Mouse (Mus musculus) mesoderm, embryonic 11.5 days (tissue): ENCODE measurements at regions not wholly inside any gene's neighbourhood (a gene's known extent, or its start where the extent isn't known, plus 50 kb on each side); places are given as distances from the start of the nearest gene placed in this dataset.

Source experiments
- DNase-seq: peaks from one replicate; pipeline ENCODE4 v3.0.0-alpha.2; 2012; ENCODE audit warnings: low read depth, low spot score

DNA sequence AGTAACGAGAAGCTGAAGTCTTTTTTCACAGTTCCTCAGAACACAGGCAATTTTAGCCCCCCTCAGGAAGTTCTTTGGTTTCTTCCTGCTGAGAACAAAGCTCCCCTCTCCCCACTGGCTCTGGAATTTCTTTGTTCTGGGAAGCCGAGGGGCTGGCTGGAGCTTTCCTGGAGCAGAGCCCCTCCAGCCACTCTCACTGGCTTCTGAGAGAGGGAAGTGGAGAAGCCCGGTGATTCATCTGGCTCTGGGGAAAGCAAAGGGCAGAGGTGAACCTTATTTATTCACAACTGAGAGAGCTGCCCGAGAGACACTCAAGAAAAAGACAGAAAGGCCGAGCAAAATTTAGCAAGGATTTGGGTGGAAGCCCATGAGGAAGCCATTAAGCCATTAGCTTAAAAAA, 63.9 kb downstream of the Ddx3x start:
- peak; percentile 89 for DNase-seq

DNA sequence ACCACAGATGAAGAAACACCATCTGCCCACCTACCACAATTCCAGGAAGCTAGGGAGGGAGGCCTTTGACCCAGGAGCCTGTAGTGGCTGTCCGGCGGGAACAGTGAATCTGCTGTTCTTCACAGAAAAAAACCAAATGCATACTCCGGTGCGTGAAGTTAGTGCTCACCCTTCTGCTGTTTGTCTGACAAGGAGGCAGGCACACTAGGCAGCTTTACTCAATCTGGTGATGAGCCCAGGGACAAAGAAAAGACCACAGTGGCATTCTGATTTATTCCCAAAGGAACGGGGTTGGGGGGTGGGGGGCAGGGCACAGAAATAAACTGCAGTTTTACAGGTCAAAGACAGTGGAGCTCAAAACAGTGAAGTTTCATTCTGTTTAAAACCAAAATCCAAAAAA, 64.4 kb downstream of the Ddx3x start:
- DNase-seq = peak; percentile 59

DNA sequence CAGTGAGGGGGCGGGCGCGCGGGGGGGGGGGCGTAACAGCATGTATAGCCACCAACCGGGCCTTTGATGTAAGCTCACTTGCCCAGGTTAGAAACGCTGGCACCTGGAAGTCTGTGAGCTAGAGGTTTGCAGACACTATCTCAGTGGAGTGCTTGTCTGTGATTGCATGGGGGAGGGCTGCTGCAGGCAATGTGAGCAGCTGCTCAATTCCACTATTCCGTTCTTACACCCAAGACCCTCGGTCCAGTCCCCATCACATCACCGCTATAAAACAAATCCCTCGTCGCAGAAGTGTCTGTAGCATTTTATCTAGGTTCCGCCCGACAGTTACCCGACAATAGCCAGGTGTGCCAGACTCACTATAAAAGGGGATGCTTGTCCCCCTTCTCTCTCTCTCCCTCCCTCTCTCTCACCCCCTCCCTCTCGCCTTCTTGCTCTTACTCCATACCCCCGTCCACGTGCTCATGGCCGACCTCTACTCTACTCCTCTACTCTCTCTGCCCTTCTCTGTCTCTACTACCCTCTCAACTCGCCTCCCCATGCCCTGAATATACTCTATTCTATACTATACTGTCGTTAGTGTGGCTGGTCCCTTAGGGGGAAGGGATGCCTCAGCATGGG, 65.4 kb downstream of the Ddx3x start:
- peak; percentile 24 for DNase-seq

DNA sequence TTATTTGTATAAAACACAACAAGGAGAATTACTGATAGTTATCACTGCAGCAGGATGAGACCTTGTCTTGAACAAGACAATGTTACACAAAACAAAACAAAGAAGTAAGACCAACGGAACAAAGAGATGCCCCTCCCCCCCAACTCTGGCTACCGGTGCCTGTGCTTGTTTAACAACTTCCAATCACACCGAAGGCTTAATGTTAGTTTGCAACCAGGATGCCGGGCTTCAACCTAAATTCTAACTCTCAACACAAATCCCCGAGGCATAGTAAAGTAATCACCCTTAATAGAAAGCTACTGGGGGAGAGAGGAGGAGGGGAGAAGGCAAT, 65.9 kb downstream of the Ddx3x start:
- DNase-seq = no peak

DNA sequence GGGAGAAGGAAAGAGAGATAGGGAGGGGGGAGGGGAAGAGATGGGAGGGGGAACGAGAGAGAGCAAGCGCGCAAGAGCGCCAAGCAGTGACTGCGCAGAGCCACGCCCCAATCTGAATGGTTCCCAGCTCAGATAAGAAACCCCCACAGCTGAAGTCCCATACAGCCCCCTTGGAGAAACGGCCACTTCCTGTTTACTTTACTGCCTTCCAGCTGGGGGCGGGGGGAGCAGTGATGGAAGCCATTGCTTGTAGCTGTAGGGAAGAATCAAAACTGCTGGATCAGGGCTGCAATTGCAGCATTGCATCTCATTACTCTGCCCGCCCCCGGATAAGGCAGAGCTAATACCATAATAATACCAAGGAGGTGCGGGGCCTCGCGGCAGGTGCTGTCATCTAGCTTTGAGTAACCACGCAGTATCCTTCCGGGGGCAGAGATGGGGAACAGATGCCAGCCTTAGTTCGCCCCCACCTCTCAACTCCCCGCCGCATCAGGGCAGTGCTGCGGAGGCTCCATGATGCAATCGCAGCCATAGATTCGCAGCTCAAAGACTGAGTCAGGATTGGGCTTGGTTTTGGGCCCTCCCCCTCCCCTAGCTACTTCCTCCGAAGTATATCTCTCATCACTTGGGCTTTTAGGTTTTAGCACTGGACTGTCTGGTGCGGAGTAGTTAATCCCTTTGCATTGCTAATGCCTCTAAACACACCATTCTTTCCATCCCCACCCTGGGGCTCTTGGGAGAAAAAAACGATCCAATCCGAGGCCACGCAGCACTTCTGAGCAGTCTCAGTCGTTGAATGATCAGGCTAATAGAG, 66.5 kb downstream of the Ddx3x start:
- DNase-seq = peak; percentile 86

DNA sequence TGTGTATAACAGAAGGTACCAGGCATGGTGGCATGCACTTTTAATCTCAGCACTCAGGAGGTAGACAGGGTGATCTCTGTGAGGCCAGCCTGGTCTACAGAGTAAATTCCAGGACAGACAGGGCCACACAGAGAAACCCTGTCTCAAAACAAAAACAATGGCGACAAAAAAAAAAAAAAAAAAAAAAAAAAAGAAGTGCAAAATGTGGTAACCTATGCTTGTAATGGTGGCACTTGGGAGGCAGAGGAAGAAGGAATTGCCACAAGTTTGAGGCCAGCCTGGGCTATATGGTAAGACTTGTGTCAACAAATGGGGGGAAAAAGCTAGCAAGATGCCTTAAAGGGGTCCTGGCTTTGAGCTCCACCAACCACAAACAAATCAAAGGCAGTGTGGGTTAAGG, 67.6 kb downstream of the Ddx3x start:
- DNase-seq = no peak

DNA sequence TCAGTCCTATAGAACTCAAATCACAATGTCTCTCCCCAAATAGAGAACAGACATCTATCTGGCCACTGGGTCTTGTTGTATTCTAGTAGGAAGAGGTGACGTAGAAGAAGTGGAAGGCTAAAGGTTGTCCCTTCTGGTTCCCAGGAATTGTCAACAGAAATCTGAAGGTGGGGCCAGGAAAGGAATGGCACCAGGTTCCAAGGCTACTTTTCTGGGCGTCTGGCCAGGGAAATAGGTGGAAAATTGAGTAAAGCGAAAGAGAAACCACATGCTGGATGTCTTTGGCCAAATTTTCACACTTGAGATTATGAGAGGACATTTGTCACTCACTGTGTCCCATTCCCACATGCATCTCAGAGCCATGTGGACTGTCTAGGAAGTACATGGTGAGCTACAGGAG, 69.7 kb downstream of the Ddx3x start:
- DNase-seq = no peak

DNA sequence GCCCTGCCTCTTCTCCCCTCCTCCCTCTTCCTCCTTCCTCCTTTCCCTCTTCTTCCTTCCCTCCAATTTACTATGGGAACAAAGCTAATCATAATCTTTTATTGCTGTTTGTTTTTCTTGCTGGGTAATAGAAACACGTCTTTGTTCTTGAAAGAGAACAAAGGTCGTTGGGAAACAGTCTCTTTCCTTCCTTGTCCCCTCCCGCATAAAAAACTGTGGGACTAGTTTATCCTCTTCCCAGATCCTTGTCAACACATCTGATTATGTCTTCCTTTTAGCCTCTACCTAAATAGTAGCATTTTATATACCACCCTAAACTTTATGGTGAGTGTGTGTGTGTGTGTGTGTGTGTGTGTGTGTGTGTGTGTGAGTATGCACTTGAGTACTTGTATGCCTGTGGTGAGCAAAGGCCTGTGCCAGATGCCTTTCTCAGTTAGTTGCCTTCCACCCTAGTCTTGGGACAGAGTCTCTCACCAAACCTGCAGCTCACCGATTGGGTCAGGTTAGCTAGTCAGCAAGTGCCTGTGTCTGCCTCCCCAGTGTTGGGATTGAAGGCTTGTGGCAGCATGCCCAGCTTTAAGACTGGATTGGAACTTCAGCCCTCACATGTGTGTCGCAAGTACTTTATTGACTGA, 76.5 kb downstream of the Ddx3x start:
- no peak for DNase-seq

DNA sequence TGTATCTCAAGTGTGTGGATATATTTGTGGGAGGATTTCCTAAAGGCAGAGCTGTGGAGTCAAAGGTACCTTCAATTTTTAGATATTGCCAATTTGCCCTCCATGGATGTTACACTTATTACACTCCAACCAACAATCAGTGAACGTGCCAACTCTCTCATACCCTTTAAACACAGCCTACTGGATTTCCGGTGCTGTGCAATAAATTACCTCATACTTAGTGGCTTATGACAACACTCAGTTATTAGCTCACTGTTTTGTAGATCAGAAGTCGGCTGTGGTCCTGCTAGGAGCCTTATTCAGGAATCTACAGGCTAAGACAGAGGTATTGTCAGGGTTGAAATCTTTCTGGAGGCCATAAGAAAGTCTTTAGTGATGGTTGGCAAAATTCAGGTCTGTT, 77.2 kb downstream of the Ddx3x start:
- no peak for DNase-seq

DNA sequence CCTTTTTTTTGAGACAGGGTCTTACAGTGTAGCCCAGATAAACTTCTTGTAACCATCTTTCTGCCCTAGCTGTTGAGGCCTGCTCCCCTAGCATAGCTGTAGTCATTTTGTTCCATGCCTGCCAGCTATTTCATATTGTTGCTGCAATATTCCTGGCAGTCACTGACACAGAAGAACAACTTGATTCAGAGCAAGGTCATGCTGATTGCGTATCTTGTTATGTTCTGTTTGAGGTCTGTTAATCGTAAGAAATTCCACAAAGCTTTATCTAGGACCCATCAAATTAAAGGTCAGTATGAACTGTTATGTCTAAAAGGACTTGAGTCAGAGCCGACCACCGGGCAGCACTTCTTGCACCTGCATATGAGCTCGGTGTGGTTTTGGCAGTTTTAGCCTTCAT, 79.7 kb downstream of the Ddx3x start:
- no peak for DNase-seq

DNA sequence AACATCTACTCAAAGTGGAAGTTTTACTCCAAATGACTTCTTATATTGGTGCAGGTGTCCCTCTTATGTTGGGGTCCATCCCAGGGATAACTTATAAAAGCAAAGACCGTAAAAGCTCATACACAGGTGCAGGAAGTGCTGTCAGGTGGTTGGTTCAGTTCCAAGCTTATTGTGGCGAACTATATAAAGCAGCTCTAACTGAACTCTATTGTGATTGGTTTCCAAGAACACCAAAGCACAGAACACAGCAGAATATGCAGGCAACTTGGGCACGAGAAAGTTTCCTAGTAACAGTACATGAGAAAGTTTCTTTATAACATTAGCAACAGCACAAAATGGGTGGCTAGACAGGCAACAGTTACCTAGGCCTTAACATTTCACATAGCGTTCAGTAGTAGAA, 89.5 kb downstream of the Ddx3x start:
- no peak for DNase-seq

DNA sequence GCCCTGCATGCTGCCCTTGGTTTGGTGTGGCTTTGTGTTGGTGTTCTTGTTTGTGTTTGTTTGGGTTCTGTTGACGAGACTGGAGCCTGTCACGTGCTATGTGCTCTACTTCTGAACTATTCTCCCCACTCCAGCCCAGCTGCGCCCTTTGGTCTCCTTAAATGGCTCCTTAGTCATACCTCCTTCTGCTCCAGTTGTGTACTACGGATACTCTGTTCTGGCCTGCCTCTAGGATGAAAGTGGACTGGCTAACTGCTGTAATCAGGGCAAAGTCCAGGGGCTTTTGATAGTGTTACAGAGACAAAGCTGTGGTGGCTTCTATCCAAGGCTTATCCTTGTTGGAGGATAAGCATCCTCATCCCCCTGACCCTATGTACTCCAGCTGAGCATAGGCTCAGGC, 92.0 kb downstream of the Ddx3x start:
- no peak for DNase-seq

DNA sequence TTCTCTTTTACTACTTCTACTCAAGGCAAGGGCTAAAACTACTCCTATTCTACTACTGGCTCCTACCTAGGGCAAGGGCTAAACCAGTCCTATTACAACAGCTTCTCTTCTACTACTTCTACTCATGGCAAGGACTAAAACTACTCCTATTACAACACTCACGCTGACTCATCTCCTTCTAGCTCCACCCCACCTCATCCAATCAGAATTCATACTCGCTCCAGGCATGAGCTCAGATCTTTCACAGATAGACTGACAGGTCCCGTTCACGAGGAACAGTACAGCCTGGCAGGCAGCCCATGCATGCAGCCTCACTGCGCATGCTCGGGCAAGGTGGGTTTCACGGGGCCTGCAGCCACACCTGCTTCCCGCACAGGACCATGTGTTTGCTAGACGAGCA, 79.6 kb upstream of the Nyx start:
- DNase-seq = no peak

DNA sequence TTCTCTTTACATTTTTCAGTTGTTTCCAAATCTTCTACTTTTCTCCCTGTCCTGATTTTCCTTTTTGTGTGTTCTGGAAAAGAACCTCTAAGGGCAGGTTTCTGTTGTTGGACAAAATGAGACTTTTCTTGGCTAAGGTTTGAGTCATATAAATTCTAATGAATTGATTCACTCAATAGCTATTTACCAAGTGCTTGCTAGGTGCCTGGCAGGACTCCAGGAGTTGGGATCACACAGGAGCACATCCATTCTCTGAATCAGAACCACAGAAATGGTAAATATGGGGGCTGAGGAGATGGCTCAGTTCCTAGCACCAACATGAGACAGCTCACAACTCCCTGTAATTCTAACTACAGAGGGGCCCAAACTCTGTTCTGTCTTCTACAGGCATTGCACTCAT, 67.4 kb upstream of the Nyx start:
- no peak for DNase-seq

DNA sequence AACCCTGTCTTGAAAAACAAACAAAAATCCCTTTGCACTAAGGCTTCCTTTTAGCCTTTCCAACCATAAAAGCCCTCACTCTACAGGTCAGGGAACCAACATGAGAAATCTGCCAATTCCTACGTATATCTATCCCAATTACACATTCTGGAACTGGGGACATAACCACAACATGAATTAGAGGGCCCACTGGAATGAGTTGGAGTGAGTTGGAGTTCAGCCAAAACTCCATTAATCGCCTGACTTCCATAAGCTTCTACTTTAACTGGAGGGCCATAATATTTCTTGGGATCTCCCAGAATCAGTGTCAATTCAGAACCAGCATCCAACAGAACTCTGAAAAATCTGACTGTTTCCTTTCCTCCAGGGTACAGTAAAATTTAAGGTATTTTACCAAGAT, 53.2 kb upstream of the Nyx start:
- DNase-seq = no peak

DNA sequence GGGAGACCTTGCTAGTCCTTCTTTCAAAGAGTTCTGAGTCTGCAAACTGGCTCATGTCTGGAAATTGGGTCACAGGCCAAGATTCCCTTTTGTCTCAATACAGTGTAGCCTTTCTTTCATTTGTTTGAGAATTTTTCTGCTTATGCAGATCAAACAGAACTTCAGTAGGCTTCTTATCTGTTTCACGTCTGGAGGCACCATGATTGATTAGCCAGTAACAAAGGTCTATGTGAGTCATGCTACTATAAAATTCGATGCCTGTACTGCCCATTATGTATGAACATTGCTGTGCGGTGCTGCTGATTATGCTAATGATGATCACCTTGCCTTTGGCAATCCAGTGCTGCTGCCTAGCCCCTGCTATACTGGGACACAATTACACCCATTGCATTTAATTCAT, 52.8 kb upstream of the Nyx start:
- no peak for DNase-seq
